Mouse (Mus musculus) heart, embryonic 13.5 days (tissue): Measurements from ENCODE around the gene Gpr18. TPM values are rescaled to one million over a fixed set of nuclear protein-coding genes. Genes with fewer than 3 reads are reported as not detected.

Experiments
- polyA plus RNA-seq: library from polyadenylated mRNA; unstranded; fragments of >200 nt; fragmentation: Nextera tagmentation; extraction: Ambion mirVana; gene quantifications from 2 replicates; pipeline ENCODE4 v1.2.1, GENCODE M21; 2015

The Gpr18 gene
- polyA plus RNA-seq, 1 experiment from 2014 or later, result not detected

Other genes starting within 250 kb of the Gpr18 start
- gene Dock9, start 117.9 kb downstream of the Gpr18 start, polyA plus RNA-seq, result 4.5 and 4.8 TPM in 2 replicates
- gene Ubac2, start 37.2 kb downstream of the Gpr18 start, polyA plus RNA-seq, result 52.4 and 55.8 TPM in 2 replicates
- gene Gpr183, start 49.4 kb upstream of the Gpr18 start, polyA plus RNA-seq, result 2.3 and 2.5 TPM in 2 replicates
- not detected in 2 replicates for gene Timm8a2, start 118.9 kb upstream of the Gpr18 start, polyA plus RNA-seq
- gene Tm9sf2, start 191.3 kb upstream of the Gpr18 start, polyA plus RNA-seq, result 115 and 124 TPM in 2 replicates